Comparison of ENCODE assay signal across 9 mouse cellular contexts in the genomic region with DNA sequence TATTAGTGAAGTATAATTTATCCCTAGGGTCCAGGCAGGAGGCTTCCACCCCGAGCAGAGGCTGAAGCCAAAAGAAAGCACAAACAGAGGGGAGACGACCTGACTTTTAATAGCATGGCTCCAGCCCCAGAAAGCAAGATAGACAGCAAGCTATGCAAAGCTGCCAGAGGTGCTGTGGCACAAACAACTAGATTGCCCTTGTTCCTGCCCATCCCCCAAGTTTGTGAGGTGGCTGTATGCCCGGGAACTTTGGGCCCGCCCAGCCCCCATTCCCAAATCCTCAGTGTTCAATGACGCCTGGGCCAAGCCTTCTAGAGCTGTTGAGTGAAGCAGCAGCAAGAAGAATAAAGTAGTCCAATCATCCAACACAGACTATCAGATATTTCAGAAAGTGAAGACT. TPM values are rescaled to one million over a fixed set of nuclear protein-coding genes. Genes with fewer than 3 reads are reported as not detected.
DNase-seq lines count a peak whose midpoint lies in the region; ATAC-seq and TF ChIP-seq lines count a peak whose summit lies in the region.
"Had no signal": no experiment of that assay in that cellular context is flagged by ENCODE, and none has a peak within 500 bp of the region (broad histone marks: within the 10 kb centered on the region; RNA-seq: fewer than 3 reads in every experiment).

No protein-coding gene starts in this region.

- TF ChIP-seq EP300 in heart, postnatal 0 days (IDR thresholded peaks at IDR 0.05; ENCODE audit: low read depth), result 0 out of 2 replicates have a peak, but pooled peaks have one; percentile 42

- no peak for TF ChIP-seq CTCF in midbrain, postnatal 0 days (IDR thresholded peaks at IDR 0.05)
- no peak for TF ChIP-seq CTCF in heart, postnatal 0 days (IDR thresholded peaks at IDR 0.05; ENCODE audit: low read depth)
- TF ChIP-seq CTCF in small intestine, adult 2 months (IDR thresholded peaks at IDR 0.05; ENCODE audit: extremely low read depth, insufficient read length, insufficient replicate concordance, low read depth, low read length), result no peak

- 82% methylated on average over 5 of the region's 5 CpGs for WGBS in midbrain, postnatal 0 days
- 77% methylated on average over 5 of the region's 5 CpGs for WGBS in midbrain, embryonic 11.5 days
- WGBS in heart, postnatal 0 days, result 54% methylated on average over 5 of the region's 5 CpGs
- WGBS in small intestine, adult 2 months, result 26% methylated on average over 5 of the region's 5 CpGs
- WGBS in hindbrain, embryonic 10.5 days, result 87% methylated on average over 5 of the region's 5 CpGs

- H3K36me3 ChIP-seq in midbrain, postnatal 0 days (ENCODE audit: insufficient read depth, low read length), result peaks cover 26% of the 10 kb centered on the region
- peaks cover 4% of the 10 kb centered on the region; the same call in 1 of the 2 replicates for H3K36me3 ChIP-seq in midbrain, embryonic 11.5 days (ENCODE audit: control insufficient read depth, insufficient read depth, low read length)
- H3K36me3 ChIP-seq in heart, postnatal 0 days (replicated peaks; ENCODE audit: control insufficient read depth, insufficient read depth, low read length), result peaks cover 45% of the 10 kb centered on the region
- peaks cover 42% of the 10 kb centered on the region for H3K36me3 ChIP-seq in small intestine, adult 2 months (ENCODE audit: control insufficient read depth, insufficient read depth, low read length)
- H3K36me3 ChIP-seq in hindbrain, embryonic 10.5 days, result peaks cover 47% of the 10 kb centered on the region

- no peak overlapping the region for H3K4me3 ChIP-seq in midbrain, postnatal 0 days (ENCODE audit: low read depth, low read length)
- H3K4me3 ChIP-seq in midbrain, embryonic 11.5 days (ENCODE audit: low read depth, low read length), result no peak overlapping the region
- no peak overlapping the region for H3K4me3 ChIP-seq in heart, postnatal 0 days (ENCODE audit: low read depth, low read length)
- peak overlapping the region; percentile 9 for H3K4me3 ChIP-seq in small intestine, adult 2 months (ENCODE audit: low read depth, low read length)
- no peak overlapping the region for H3K4me3 ChIP-seq in hindbrain, embryonic 10.5 days

- H3K27me3 ChIP-seq in midbrain, postnatal 0 days (ENCODE audit: insufficient read depth, low read length), result no peaks in the 10 kb centered on the region
- peaks cover 31% of the 10 kb centered on the region for H3K27me3 ChIP-seq in midbrain, embryonic 11.5 days (ENCODE audit: control insufficient read depth, insufficient read depth, low read length)
- peaks cover 6% of the 10 kb centered on the region; the same call in 1 of the 2 replicates for H3K27me3 ChIP-seq in heart, postnatal 0 days (ENCODE audit: control insufficient read depth, insufficient read depth, low read length)
- H3K27me3 ChIP-seq in small intestine, adult 2 months (ENCODE audit: control insufficient read depth, insufficient read depth, low read length), result no peaks in the 10 kb centered on the region
- peaks cover 46% of the 10 kb centered on the region for H3K27me3 ChIP-seq in hindbrain, embryonic 10.5 days (ENCODE audit: insufficient read depth, poor library complexity, severe bottlenecking)

- TF ChIP-seq POLR2A in small intestine, adult 2 months (IDR thresholded peaks at IDR 0.05; ENCODE audit: low read depth, low read length), result no peak

- no peak overlapping the region for H3K4me2 ChIP-seq in midbrain, postnatal 0 days (ENCODE audit: low read depth, low read length, poor library complexity, severe bottlenecking)
- no peak overlapping the region for H3K4me2 ChIP-seq in midbrain, embryonic 11.5 days
- no peak overlapping the region for H3K4me2 ChIP-seq in heart, postnatal 0 days (ENCODE audit: low read depth, low read length)

- peaks cover 15% of the 10 kb centered on the region for H3K4me1 ChIP-seq in midbrain, postnatal 0 days (ENCODE audit: insufficient read depth, low read length)
- peaks cover 23% of the 10 kb centered on the region for H3K4me1 ChIP-seq in midbrain, embryonic 11.5 days (ENCODE audit: control insufficient read depth, insufficient read depth, low read length)
- peaks cover 35% of the 10 kb centered on the region for H3K4me1 ChIP-seq in heart, postnatal 0 days (ENCODE audit: control insufficient read depth, insufficient read depth)
- peaks cover 43% of the 10 kb centered on the region for H3K4me1 ChIP-seq in small intestine, adult 2 months (ENCODE audit: control insufficient read depth, insufficient read depth, insufficient read length, low read length)
- peaks cover 46% of the 10 kb centered on the region for H3K4me1 ChIP-seq in hindbrain, embryonic 10.5 days (replicated peaks)

- DNase-seq in midbrain, postnatal 0 days (ENCODE audit: low spot score), result peak; percentile 46
- no peak for DNase-seq in midbrain, embryonic 11.5 days (ENCODE audit: low spot score, missing footprints)
- DNase-seq in heart, postnatal 0 days (ENCODE audit: low spot score), result no peak
- peak; percentile 76 to 81 for DNase-seq in layer of hippocampus, adult 8-10 months (ENCODE audit: low spot score in 2 of 2)
- no peak for DNase-seq in thymus, adult 18-20 months
- no peak for DNase-seq in hindbrain, embryonic 10.5 days (ENCODE audit: low spot score)

- ATAC-seq in midbrain, postnatal 0 days (ENCODE audit: low FRiP score), result no peak
- ATAC-seq in midbrain, embryonic 11.5 days (ENCODE audit: low FRiP score), result no peak
- ATAC-seq in heart, postnatal 0 days (ENCODE audit: insufficient read depth, low read depth), result no peak
- no peak for ATAC-seq in CD4-positive, CD25-positive, alpha-beta regulatory T cell, adult 4 months

- no peak overlapping the region for H3K9ac ChIP-seq in midbrain, postnatal 0 days (replicated peaks; ENCODE audit: low read length, poor library complexity, severe bottlenecking)
- no peak overlapping the region for H3K9ac ChIP-seq in midbrain, embryonic 11.5 days (ENCODE audit: low read length)
- no peak overlapping the region for H3K9ac ChIP-seq in heart, postnatal 0 days (replicated peaks; ENCODE audit: low read depth, low read length)

- H3K9me3 ChIP-seq in midbrain, postnatal 0 days (ENCODE audit: low read length), result no peaks in the 10 kb centered on the region
- H3K9me3 ChIP-seq in midbrain, embryonic 11.5 days (ENCODE audit: control insufficient read depth, low read length), result no peaks in the 10 kb centered on the region
- H3K9me3 ChIP-seq in heart, postnatal 0 days (replicated peaks; ENCODE audit: control insufficient read depth, low read length), result no peaks in the 10 kb centered on the region
- no peaks in the 10 kb centered on the region for H3K9me3 ChIP-seq in hindbrain, embryonic 10.5 days

- no peak overlapping the region for H3K27ac ChIP-seq in midbrain, postnatal 0 days (ENCODE audit: low read depth, low read length)
- H3K27ac ChIP-seq in midbrain, embryonic 11.5 days (ENCODE audit: low read depth, low read length), result no peak overlapping the region
- peak overlapping the region; percentile 86 for H3K27ac ChIP-seq in heart, postnatal 0 days (ENCODE audit: low read depth)
- H3K27ac ChIP-seq in small intestine, adult 2 months (ENCODE audit: insufficient read depth, low read depth, low read length), result peak overlapping the region; percentile 93
- no peak overlapping the region for H3K27ac ChIP-seq in hindbrain, embryonic 10.5 days
- H3K27ac ChIP-seq: macrophage had no signal

RNA-seq across cellular contexts. Expression of a gene that starts 4.2 kb away (rescaled TPM):
- total RNA-seq in midbrain, postnatal 0 days (2014; rRNA removed), result 98.8 and 130 TPM in 2 replicates
- 111 and 113 TPM in 2 replicates for polyA plus RNA-seq in midbrain, postnatal 0 days (2015; fragmentation: Nextera tagmentation; extraction: Ambion mirVana)
- polyA plus RNA-seq in midbrain, embryonic 11.5 days (2014; fragmentation: Nextera tagmentation; extraction: Ambion mirVana), result 110 and 116 TPM in 2 replicates
- 75.9 and 90.1 TPM in 2 replicates for total RNA-seq in heart, postnatal 0 days (2014; rRNA removed; ENCODE audit: low replicate concordance)
- polyA plus RNA-seq in heart, postnatal 0 days (2015; fragmentation: Nextera tagmentation; extraction: Ambion mirVana), result 57.4 and 62.5 TPM in 2 replicates
- total RNA-seq in layer of hippocampus, adult 8-10 months (2022), result 10 to 100 TPM; 78.7 to 88.5 (median 84.5) TPM
- polyA plus RNA-seq in small intestine, adult 2 months (2012; rRNA removed), result 147 and 193 TPM in 2 replicates
- 10 to 100 TPM; 56.9 to 62.7 TPM for polyA plus RNA-seq in CD4-positive, CD25-positive, alpha-beta regulatory T cell, adult 4 months (2017; shearing (Covaris generic))
- 143 and 153 TPM in 2 replicates for polyA plus RNA-seq in hindbrain, embryonic 10.5 days (2016; fragmentation: Nextera tagmentation; extraction: Ambion mirVana)

RNA-seq across cellular contexts. Expression of a gene that starts 4.3 kb away (rescaled TPM):
- 18.3 and 25.6 TPM in 2 replicates for total RNA-seq in midbrain, postnatal 0 days (2014; rRNA removed)
- 18.2 and 18.4 TPM in 2 replicates for polyA plus RNA-seq in midbrain, postnatal 0 days (2015; fragmentation: Nextera tagmentation; extraction: Ambion mirVana)
- 18.3 and 19.4 TPM in 2 replicates for polyA plus RNA-seq in midbrain, embryonic 11.5 days (2014; fragmentation: Nextera tagmentation; extraction: Ambion mirVana)
- 9.8 and 11.3 TPM in 2 replicates for total RNA-seq in heart, postnatal 0 days (2014; rRNA removed; ENCODE audit: low replicate concordance)
- 3.6 and 3.8 TPM in 2 replicates for polyA plus RNA-seq in heart, postnatal 0 days (2015; fragmentation: Nextera tagmentation; extraction: Ambion mirVana)
- 10 to 100 TPM; 14.1 to 22.4 (median 18.5) TPM for total RNA-seq in layer of hippocampus, adult 8-10 months (2022)
- polyA plus RNA-seq in small intestine, adult 2 months (2012; rRNA removed), result 0.74 and 1.1 TPM in 2 replicates
- polyA plus RNA-seq in CD4-positive, CD25-positive, alpha-beta regulatory T cell, adult 4 months (2017; shearing (Covaris generic)), result 10 to 100 TPM in 1 of 2 experiments, 1 to 10 TPM in 1; 8.0 to 19.2 TPM
- polyA plus RNA-seq in hindbrain, embryonic 10.5 days (2016; fragmentation: Nextera tagmentation; extraction: Ambion mirVana), result 14.5 and 19.9 TPM in 2 replicates

RNA-seq across cellular contexts. Expression of a gene that starts 4.8 kb away (rescaled TPM):
- 99.2 and 165 TPM in 2 replicates for total RNA-seq in midbrain, postnatal 0 days (2014; rRNA removed)
- polyA plus RNA-seq in midbrain, postnatal 0 days (2015; fragmentation: Nextera tagmentation; extraction: Ambion mirVana), result 87.0 and 115 TPM in 2 replicates
- polyA plus RNA-seq in midbrain, embryonic 11.5 days (2014; fragmentation: Nextera tagmentation; extraction: Ambion mirVana), result 7.9 and 9.6 TPM in 2 replicates
- 179 and 227 TPM in 2 replicates for total RNA-seq in heart, postnatal 0 days (2014; rRNA removed; ENCODE audit: low replicate concordance)
- 114 and 142 TPM in 2 replicates for polyA plus RNA-seq in heart, postnatal 0 days (2015; fragmentation: Nextera tagmentation; extraction: Ambion mirVana)
- total RNA-seq in layer of hippocampus, adult 8-10 months (2022), result 100 to 1,000 TPM; 488 to 539 (median 494) TPM
- 107 and 188 TPM in 2 replicates for polyA plus RNA-seq in small intestine, adult 2 months (2012; rRNA removed)
- 100 to 1,000 TPM; 141 to 164 TPM for polyA plus RNA-seq in CD4-positive, CD25-positive, alpha-beta regulatory T cell, adult 4 months (2017; shearing (Covaris generic))
- 10.8 and 19.4 TPM in 2 replicates for polyA plus RNA-seq in hindbrain, embryonic 10.5 days (2016; fragmentation: Nextera tagmentation; extraction: Ambion mirVana)

RNA-seq across cellular contexts. Expression of a gene that starts 17.0 kb away (rescaled TPM):
- total RNA-seq in midbrain, postnatal 0 days (2014; rRNA removed), result not detected in 2 replicates
- polyA plus RNA-seq in midbrain, postnatal 0 days (2015; fragmentation: Nextera tagmentation; extraction: Ambion mirVana), result not detected in 2 replicates
- not detected in 2 replicates for polyA plus RNA-seq in midbrain, embryonic 11.5 days (2014; fragmentation: Nextera tagmentation; extraction: Ambion mirVana)
- total RNA-seq in heart, postnatal 0 days (2014; rRNA removed; ENCODE audit: low replicate concordance), result not detected in 2 replicates
- polyA plus RNA-seq in heart, postnatal 0 days (2015; fragmentation: Nextera tagmentation; extraction: Ambion mirVana), result not detected in 2 replicates
- not detected for total RNA-seq in layer of hippocampus, adult 8-10 months (2022)
- polyA plus RNA-seq in small intestine, adult 2 months (2012; rRNA removed), result not detected in 2 replicates
- not detected for polyA plus RNA-seq in CD4-positive, CD25-positive, alpha-beta regulatory T cell, adult 4 months (2017; shearing (Covaris generic))
- not detected in 2 replicates for polyA plus RNA-seq in hindbrain, embryonic 10.5 days (2016; fragmentation: Nextera tagmentation; extraction: Ambion mirVana)
- polyA plus RNA-seq: macrophage had no signal

RNA-seq across cellular contexts. Expression of a gene that starts 21.3 kb away (rescaled TPM):
- total RNA-seq in midbrain, postnatal 0 days (2014; rRNA removed), result 43.6 and 46.7 TPM in 2 replicates
- 61.7 and 65.1 TPM in 2 replicates for polyA plus RNA-seq in midbrain, postnatal 0 days (2015; fragmentation: Nextera tagmentation; extraction: Ambion mirVana)
- polyA plus RNA-seq in midbrain, embryonic 11.5 days (2014; fragmentation: Nextera tagmentation; extraction: Ambion mirVana), result 15.9 and 18.1 TPM in 2 replicates
- total RNA-seq in heart, postnatal 0 days (2014; rRNA removed; ENCODE audit: low replicate concordance), result 25.1 and 35.0 TPM in 2 replicates
- polyA plus RNA-seq in heart, postnatal 0 days (2015; fragmentation: Nextera tagmentation; extraction: Ambion mirVana), result 34.9 and 36.7 TPM in 2 replicates
- total RNA-seq in layer of hippocampus, adult 8-10 months (2022), result 100 to 1,000 TPM in 1 of 4 experiments, 10 to 100 TPM in 3; 83.1 to 108 (median 93.1) TPM
- 13.3 and 21.3 TPM in 2 replicates for polyA plus RNA-seq in small intestine, adult 2 months (2012; rRNA removed)
- polyA plus RNA-seq in CD4-positive, CD25-positive, alpha-beta regulatory T cell, adult 4 months (2017; shearing (Covaris generic)), result 10 to 100 TPM in 1 of 2 experiments, 1 to 10 TPM in 1; 10.0 to 10.3 TPM
- 28.9 and 37.5 TPM in 2 replicates for polyA plus RNA-seq in hindbrain, embryonic 10.5 days (2016; fragmentation: Nextera tagmentation; extraction: Ambion mirVana)

Comparison
In these comparisons a context has a peak if more than half of its experiments do, and no peak if none do; other contexts are left out.
1. DNase-seq: peak in midbrain, postnatal 0 days (single experiment) and layer of hippocampus, adult 8-10 months (2 of 2); none in midbrain, embryonic 11.5 days (single experiment), heart, postnatal 0 days (single experiment), thymus, adult 18-20 months (0 of 2) and hindbrain, embryonic 10.5 days (single experiment).
2. H3K27ac ChIP-seq: peak in heart, postnatal 0 days (single experiment) and small intestine, adult 2 months (single experiment); none in midbrain, postnatal 0 days (single experiment), midbrain, embryonic 11.5 days (single experiment) and hindbrain, embryonic 10.5 days (single experiment).